Mouse (Mus musculus) spleen, adult 2 months (tissue): ENCODE measurements around the gene Lpp. TPM values are rescaled to one million over a fixed set of nuclear protein-coding genes. Genes with fewer than 3 reads are reported as not detected.

Source experiments
- DNase-seq, 2 experiments: peaks; one replicate each; pipeline versions ENCODE4 v3.0.0 to v3.0.0-alpha.2; 2012 to 2021; ENCODE audit warnings: low spot score in 2 of 2, low read depth in 1 of 2
- H3K27ac ChIP-seq: fragments of 200-500 bp; 2 replicates; pipeline ENCODE4 v1.5.1; 2012; ENCODE audit warnings: low read length, inconsistent platforms; ENCODE audit not compliant: insufficient read depth
- H3K27me3 ChIP-seq: fragments of 200-500 bp; 2 replicates; pipeline ENCODE4 v1.6.1; 2012; ENCODE audit warnings: mild to moderate bottlenecking, moderate library complexity, low read length, inconsistent platforms; ENCODE audit not compliant: control insufficient read depth, insufficient read depth
- H3K36me3 ChIP-seq: fragments of 200-500 bp; 2 replicates; pipeline ENCODE4 v1.6.1; 2012; ENCODE audit warnings: mild to moderate bottlenecking, low read length, inconsistent platforms; ENCODE audit not compliant: control insufficient read depth, insufficient read depth
- H3K4me1 ChIP-seq: fragments of 200-500 bp; 2 replicates; pipeline ENCODE4 v1.6.1; 2011; ENCODE audit warnings: inconsistent platforms; ENCODE audit not compliant: control insufficient read depth, insufficient read depth, insufficient read length
- H3K4me3 ChIP-seq: fragments of 200-500 bp; 2 replicates; pipeline ENCODE4 v1.5.1; 2011; ENCODE audit warnings: mild to moderate bottlenecking, inconsistent platforms; ENCODE audit not compliant: insufficient read depth, insufficient read length; ENCODE audit errors: extremely low read depth
- CTCF ChIP-seq: fragments of 200-500 bp; IDR thresholded peaks from 2 replicates; pipeline ENCODE4 v1.5.1; 2011; ENCODE audit warnings: mild to moderate bottlenecking, inconsistent platforms; ENCODE audit not compliant: insufficient read depth, insufficient read length, insufficient replicate concordance; ENCODE audit errors: extremely low read depth
- POLR2A ChIP-seq: fragments of 200-500 bp; IDR thresholded peaks from 2 replicates; pipeline ENCODE4 v1.6.1; 2011; ENCODE audit warnings: low read depth, low read length, inconsistent platforms
- WGBS: fragments of 180-500 bp; shearing (Covaris S2); methylation state at CpG from one replicate; pipeline ENCODE4 v1.1.7; 2018; 5-methylcytosine and 5-hydroxymethylcytosine counted together
- polyA plus RNA-seq: library from polyadenylated mRNA; depleted of rRNA; stranded (reverse); fragments of >200 nt; gene quantifications from 2 replicates; pipeline ENCODE4 v1.2.3, GENCODE M21; 2012

Lpp gene
- polyA plus RNA-seq, 1 experiment: 8.2 TPM

DNA sequence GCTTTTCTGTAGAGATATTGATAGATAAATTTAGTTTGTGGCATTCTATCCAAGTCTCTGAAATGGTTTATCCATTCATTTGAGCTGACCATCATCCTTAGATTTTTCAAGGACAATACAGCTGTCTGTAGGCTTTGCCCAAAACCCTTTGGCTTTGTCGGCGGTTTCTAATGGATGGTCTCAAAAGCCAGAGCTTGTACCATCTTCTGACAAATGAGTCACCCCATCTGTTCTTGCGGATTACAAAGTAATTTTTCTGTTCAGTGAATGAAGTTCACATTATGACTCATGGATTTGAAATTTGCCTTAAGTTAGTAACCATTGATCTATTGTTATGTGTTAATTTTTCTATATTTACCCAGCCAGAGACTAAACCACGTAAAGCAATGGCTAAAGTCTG is 301.8 kb downstream of the Lpp start:
- Histone ChIP-seq H3K36me3 (no peaks in the 10 kb centered on the region), H3K27ac (no peak overlapping the region), H3K27me3 (no peaks in the 10 kb centered on the region), H3K4me1 (no peaks in the 10 kb centered on the region; the same call in 1 of the 2 replicates), H3K4me3 (no peak overlapping the region)
- TF ChIP-seq POLR2A (no peak), CTCF (no peak)
- WGBS: 90% methylated on average over 4 of the region's 4 CpGs
- DNase-seq: no peak

- H3K4me3 ChIP-seq: no peak overlapping the region
- no peak for DNase-seq
- H3K27ac ChIP-seq: no peak overlapping the region
- no peaks in the 10 kb centered on the region for H3K27me3 ChIP-seq
- H3K36me3 ChIP-seq: no peaks in the 10 kb centered on the region
- TF ChIP-seq CTCF: no peak
- TF ChIP-seq POLR2A: no peak
- H3K4me1 ChIP-seq: peaks cover 2% of the 10 kb centered on the region; the same call in 1 of the 2 replicates
- 81% methylated on average over 3 of the region's 3 CpGs for WGBS
These were observed 310.9 kb downstream of the Lpp start for GRCm38 (mm10) chr16:24704215-24704614.

DNA sequence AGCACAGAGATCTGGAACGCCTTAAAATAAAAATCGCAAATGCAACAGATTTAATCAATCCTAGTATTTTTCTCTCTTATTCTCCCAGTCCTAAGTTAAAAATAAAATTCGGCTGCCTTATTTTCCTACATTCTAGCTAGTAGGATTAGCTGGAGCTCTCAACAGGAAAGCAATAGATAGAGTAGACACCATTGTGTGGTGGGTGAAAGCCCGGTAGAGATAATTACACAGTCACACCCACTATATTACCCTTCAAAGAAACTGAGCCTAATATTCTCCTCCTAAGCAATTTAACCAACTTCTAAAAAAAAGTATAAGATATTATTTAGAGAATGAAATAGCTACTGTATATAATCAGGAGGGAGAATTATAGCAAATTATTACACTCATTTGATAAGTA is 330.3 kb downstream of the Lpp start:
- H3K4me1 ChIP-seq: no peaks in the 10 kb centered on the region
- TF ChIP-seq POLR2A (no peak), CTCF (no peak)
- no peak for DNase-seq
- no peak overlapping the region for H3K4me3 ChIP-seq
- no peak overlapping the region for H3K27ac ChIP-seq
- no peaks in the 10 kb centered on the region for H3K27me3 ChIP-seq
- no peaks in the 10 kb centered on the region; the same call in 1 of the 2 replicates for H3K36me3 ChIP-seq
- 93% methylated on average over 4 of the region's 4 CpGs for WGBS

GRCm38 (mm10) chr16:24732751-24733150 is 339.4 kb downstream of the Lpp start:
- peaks cover 4% of the 10 kb centered on the region; the same call in 1 of the 2 replicates for H3K4me1 ChIP-seq
- no peak for DNase-seq
- no peak overlapping the region for H3K4me3 ChIP-seq
- no peak overlapping the region for H3K27ac ChIP-seq
- 10% methylated on average over 1 of the region's 1 CpGs for WGBS
- no peaks in the 10 kb centered on the region for H3K27me3 ChIP-seq
- no peaks in the 10 kb centered on the region for H3K36me3 ChIP-seq
- TF ChIP-seq CTCF (no peak), POLR2A (no peak)

- 89% methylated on average over 1 of the region's 1 CpGs for WGBS
- DNase-seq: no peak
- Histone ChIP-seq H3K27me3 (no peaks in the 10 kb centered on the region), H3K4me1 (peaks cover 4% of the 10 kb centered on the region; the same call in 1 of the 2 replicates), H3K27ac (no peak overlapping the region), H3K36me3 (no peaks in the 10 kb centered on the region), H3K4me3 (no peak overlapping the region)
- TF ChIP-seq POLR2A (no peak), CTCF (no peak)
These were observed 340.0 kb downstream of the Lpp start for GRCm38 (mm10) chr16:24733321-24733720.

DNA sequence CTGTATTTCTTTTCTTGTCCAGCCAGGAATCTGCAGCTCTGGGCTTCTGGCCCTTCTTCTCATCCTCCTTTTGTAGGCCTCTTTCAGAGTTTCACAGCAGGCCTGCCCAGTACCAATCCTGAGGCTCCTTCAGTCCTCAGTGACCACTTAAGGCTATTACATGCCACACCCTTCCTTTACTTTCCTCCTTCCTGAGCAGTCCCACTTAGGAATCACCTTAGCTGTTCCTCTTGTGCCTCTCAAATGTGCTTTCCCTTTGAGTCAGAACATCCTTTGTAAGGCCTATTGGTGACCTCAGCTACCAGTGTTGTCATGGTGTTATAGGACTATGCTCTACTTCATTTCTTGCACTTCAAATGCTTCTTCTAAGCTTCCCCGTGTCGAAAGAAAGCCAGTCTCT is 342.4 kb downstream of the Lpp start:
- no peak overlapping the region for H3K4me3 ChIP-seq
- no peaks in the 10 kb centered on the region for H3K27me3 ChIP-seq
- no peak overlapping the region for H3K27ac ChIP-seq
- H3K36me3 ChIP-seq: peaks cover 2% of the 10 kb centered on the region; the same call in 1 of the 2 replicates
- no peak for DNase-seq
- WGBS: 89% methylated on average over 2 of the region's 2 CpGs
- H3K4me1 ChIP-seq: peaks cover 7% of the 10 kb centered on the region; the same call in 1 of the 2 replicates
- TF ChIP-seq CTCF (no peak), POLR2A (no peak)

- H3K36me3 ChIP-seq: peaks cover 2% of the 10 kb centered on the region; the same call in 1 of the 2 replicates
These were observed 344.2 kb downstream of the Lpp start for GRCm38 (mm10) chr16:24737362-24738057.

More at GRCm38 (mm10) chr16:24737362-24738057, 344.2 kb downstream of the Lpp start:
- peaks cover 7% of the 10 kb centered on the region; the same call in 1 of the 2 replicates for H3K4me1 ChIP-seq
- no peak overlapping the region for H3K4me3 ChIP-seq
- H3K27me3 ChIP-seq: no peaks in the 10 kb centered on the region
- 17% methylated on average over 10 of the region's 10 CpGs for WGBS
- TF ChIP-seq POLR2A: no peak
- no peak for TF ChIP-seq CTCF
- peak; percentile 3 to 41 for DNase-seq
- H3K27ac ChIP-seq: no peak overlapping the region; the same call in 1 of the 2 replicates
